Mouse (Mus musculus): Measurements from ENCODE around the gene A930033H14Rik. TPM values are rescaled to one million over a fixed set of nuclear protein-coding genes. Genes with fewer than 3 reads are reported as not detected.

The A930033H14Rik gene
- polyA plus RNA-seq, 1 experiment from 2014 or later = 1.9 TPM

DNA sequence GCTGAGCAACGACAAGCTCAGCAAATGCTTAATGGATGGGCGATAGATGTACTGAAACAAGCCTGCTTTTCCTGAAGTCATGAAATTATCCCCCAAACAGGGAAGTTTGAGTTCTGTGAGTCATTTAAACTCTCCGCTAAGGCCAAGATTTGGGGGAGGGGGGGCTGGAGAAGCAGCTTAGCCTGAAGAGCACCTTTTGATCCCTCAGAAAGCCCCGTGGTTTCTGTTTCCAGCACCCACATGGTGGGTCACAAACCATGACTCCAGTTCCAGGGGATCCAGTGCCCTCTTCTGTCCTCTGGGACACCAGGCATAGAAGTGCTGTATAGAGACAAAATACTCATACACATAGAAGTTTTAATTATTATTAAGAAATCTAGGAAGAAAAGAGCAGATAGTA, 27.5 kb downstream of the A930033H14Rik start:
- H3K4me3 ChIP-seq (ENCODE audit: low read depth, low read length) = no peak overlapping the region
- H3K27ac ChIP-seq (replicated peaks; ENCODE audit: low read depth, low read length) = no peak overlapping the region
- DNase-seq (ENCODE audit: low spot score) = peak; percentile 12
- H3K27me3 ChIP-seq (ENCODE audit: control insufficient read depth, insufficient read depth, low read length) = no peaks in the 10 kb centered on the region
- H3K4me1 ChIP-seq (ENCODE audit: control insufficient read depth, insufficient read depth, low read length) = no peaks in the 10 kb centered on the region
- no peaks in the 10 kb centered on the region for H3K36me3 ChIP-seq (replicated peaks; ENCODE audit: control insufficient read depth, insufficient read depth, low read depth, low read length)
- ATAC-seq (replicated peaks; ENCODE audit: insufficient number of reproducible peaks, low FRiP score, low TSS enrichment, low read depth) = no peak
- H3K9me3 ChIP-seq (replicated peaks; ENCODE audit: control insufficient read depth, low read length) = no peaks in the 10 kb centered on the region
- H3K9ac ChIP-seq (replicated peaks; ENCODE audit: low read length) = no peak overlapping the region
- 63% methylated on average over 4 of the region's 4 CpGs for WGBS
- H3K4me2 ChIP-seq (ENCODE audit: low read depth, low read length) = no peak overlapping the region

- no peak for DNase-seq (ENCODE audit: low spot score)
- Histone ChIP-seq H3K9me3 (replicated peaks; ENCODE audit: control insufficient read depth, low read length) (no peaks in the 10 kb centered on the region), H3K9ac (replicated peaks; ENCODE audit: low read length) (no peak overlapping the region), H3K4me1 (ENCODE audit: control insufficient read depth, insufficient read depth, low read length) (no peaks in the 10 kb centered on the region), H3K36me3 (replicated peaks; ENCODE audit: control insufficient read depth, insufficient read depth, low read depth, low read length) (no peaks in the 10 kb centered on the region), H3K4me3 (ENCODE audit: low read depth, low read length) (no peak overlapping the region), H3K27me3 (ENCODE audit: control insufficient read depth, insufficient read depth, low read length) (no peaks in the 10 kb centered on the region), H3K27ac (replicated peaks; ENCODE audit: low read depth, low read length) (no peak overlapping the region), H3K4me2 (ENCODE audit: low read depth, low read length) (no peak overlapping the region)
- WGBS = 95% methylated on average over 4 of the region's 4 CpGs
- peak; percentile 65; the same call in 1 of the 2 replicates for ATAC-seq (replicated peaks; ENCODE audit: insufficient number of reproducible peaks, low FRiP score, low TSS enrichment, low read depth)
Measured at GRCm38 (mm10) chr10:69184903-69185302, 28.0 kb downstream of the A930033H14Rik start.

DNA sequence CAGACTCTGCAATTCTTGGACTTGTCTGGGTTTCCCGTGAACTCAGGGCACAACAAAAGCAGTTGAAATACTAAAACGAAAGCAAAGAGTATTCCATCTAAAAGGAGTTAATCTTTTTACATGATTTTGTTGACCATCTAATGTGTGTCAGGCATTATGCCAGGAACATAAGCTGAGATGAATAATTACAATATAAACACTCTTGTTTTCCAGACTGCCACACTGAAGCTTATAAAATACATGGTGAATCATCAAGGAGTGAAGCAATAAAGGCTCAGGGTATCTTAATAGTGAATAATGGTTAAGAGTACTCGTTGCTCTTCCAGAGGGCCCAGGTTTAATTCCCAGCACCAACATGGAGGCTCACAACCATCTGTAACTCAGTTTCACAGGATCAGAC, 31.9 kb downstream of the A930033H14Rik start:
- Histone ChIP-seq H3K4me3 (ENCODE audit: low read depth, low read length) (no peak overlapping the region), H3K4me1 (ENCODE audit: control insufficient read depth, insufficient read depth, low read length) (no peaks in the 10 kb centered on the region), H3K27ac (replicated peaks; ENCODE audit: low read depth, low read length) (no peak overlapping the region), H3K4me2 (ENCODE audit: low read depth, low read length) (no peak overlapping the region), H3K36me3 (replicated peaks; ENCODE audit: control insufficient read depth, insufficient read depth, low read depth, low read length) (no peaks in the 10 kb centered on the region), H3K9me3 (replicated peaks; ENCODE audit: control insufficient read depth, low read length) (no peaks in the 10 kb centered on the region), H3K9ac (replicated peaks; ENCODE audit: low read length) (no peak overlapping the region), H3K27me3 (ENCODE audit: control insufficient read depth, insufficient read depth, low read length) (no peaks in the 10 kb centered on the region)
- DNase-seq (ENCODE audit: low spot score) = no peak
- ATAC-seq (replicated peaks; ENCODE audit: insufficient number of reproducible peaks, low FRiP score, low TSS enrichment, low read depth) = no peak
- 80% methylated on average over 3 of the region's 3 CpGs for WGBS

DNA sequence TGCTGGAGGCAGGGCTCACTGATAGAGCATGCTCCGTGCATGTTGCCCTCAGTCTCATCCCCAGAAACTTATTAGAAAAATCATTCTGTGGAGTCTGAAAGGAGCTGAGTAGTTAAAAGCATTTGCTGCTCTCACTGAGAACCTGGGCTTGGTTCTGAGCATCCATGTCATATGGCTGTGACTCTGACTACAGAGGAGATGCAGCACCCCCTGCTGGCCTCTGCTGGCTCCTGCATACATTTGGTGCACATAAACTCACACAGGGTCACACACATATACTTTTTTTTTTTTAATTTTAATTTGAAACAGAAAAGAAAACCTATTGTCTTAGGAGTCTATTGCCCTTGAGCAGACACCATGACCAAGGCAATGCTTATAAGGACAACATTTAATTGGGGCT, 33.6 kb downstream of the A930033H14Rik start:
- Histone ChIP-seq H3K4me1 (ENCODE audit: control insufficient read depth, insufficient read depth, low read length) (no peaks in the 10 kb centered on the region), H3K9me3 (replicated peaks; ENCODE audit: control insufficient read depth, low read length) (no peaks in the 10 kb centered on the region), H3K9ac (replicated peaks; ENCODE audit: low read length) (no peak overlapping the region), H3K27ac (replicated peaks; ENCODE audit: low read depth, low read length) (no peak overlapping the region), H3K4me2 (ENCODE audit: low read depth, low read length) (no peak overlapping the region), H3K27me3 (ENCODE audit: control insufficient read depth, insufficient read depth, low read length) (no peaks in the 10 kb centered on the region), H3K36me3 (replicated peaks; ENCODE audit: control insufficient read depth, insufficient read depth, low read depth, low read length) (no peaks in the 10 kb centered on the region), H3K4me3 (ENCODE audit: low read depth, low read length) (no peak overlapping the region)
- ATAC-seq (replicated peaks; ENCODE audit: insufficient number of reproducible peaks, low FRiP score, low TSS enrichment, low read depth) (no peak), DNase-seq (ENCODE audit: low spot score) (no peak)
- WGBS = 89% methylated on average over 1 of the region's 1 CpGs

GRCm38 (mm10) chr10:69176116-69176515, 36.8 kb downstream of the A930033H14Rik start:
- Histone ChIP-seq H3K4me1 (ENCODE audit: control insufficient read depth, insufficient read depth, low read length) (no peaks in the 10 kb centered on the region), H3K4me2 (ENCODE audit: low read depth, low read length) (no peak overlapping the region), H3K9me3 (replicated peaks; ENCODE audit: control insufficient read depth, low read length) (no peaks in the 10 kb centered on the region), H3K9ac (replicated peaks; ENCODE audit: low read length) (no peak overlapping the region), H3K4me3 (ENCODE audit: low read depth, low read length) (no peak overlapping the region), H3K36me3 (replicated peaks; ENCODE audit: control insufficient read depth, insufficient read depth, low read depth, low read length) (no peaks in the 10 kb centered on the region), H3K27me3 (ENCODE audit: control insufficient read depth, insufficient read depth, low read length) (no peaks in the 10 kb centered on the region), H3K27ac (replicated peaks; ENCODE audit: low read depth, low read length) (no peak overlapping the region)
- WGBS = 67% methylated on average over 3 of the region's 3 CpGs
- ATAC-seq (replicated peaks; ENCODE audit: insufficient number of reproducible peaks, low FRiP score, low TSS enrichment, low read depth) (no peak), DNase-seq (ENCODE audit: low spot score) (no peak)

GRCm38 (mm10) chr10:69172412-69172811, 40.5 kb downstream of the A930033H14Rik start:
- no peak overlapping the region for H3K4me2 ChIP-seq (ENCODE audit: low read depth, low read length)
- ATAC-seq (replicated peaks; ENCODE audit: insufficient number of reproducible peaks, low FRiP score, low TSS enrichment, low read depth) = no peak
- no peaks in the 10 kb centered on the region for H3K4me1 ChIP-seq (ENCODE audit: control insufficient read depth, insufficient read depth, low read length)
- WGBS = 81% methylated on average over 3 of the region's 3 CpGs
- H3K4me3 ChIP-seq (ENCODE audit: low read depth, low read length) = no peak overlapping the region
- H3K27me3 ChIP-seq (ENCODE audit: control insufficient read depth, insufficient read depth, low read length) = no peaks in the 10 kb centered on the region
- H3K9ac ChIP-seq (replicated peaks; ENCODE audit: low read length) = no peak overlapping the region
- no peak overlapping the region for H3K27ac ChIP-seq (replicated peaks; ENCODE audit: low read depth, low read length)
- no peaks in the 10 kb centered on the region for H3K9me3 ChIP-seq (replicated peaks; ENCODE audit: control insufficient read depth, low read length)
- no peaks in the 10 kb centered on the region for H3K36me3 ChIP-seq (replicated peaks; ENCODE audit: control insufficient read depth, insufficient read depth, low read depth, low read length)
- no peak for DNase-seq (ENCODE audit: low spot score)

DNA sequence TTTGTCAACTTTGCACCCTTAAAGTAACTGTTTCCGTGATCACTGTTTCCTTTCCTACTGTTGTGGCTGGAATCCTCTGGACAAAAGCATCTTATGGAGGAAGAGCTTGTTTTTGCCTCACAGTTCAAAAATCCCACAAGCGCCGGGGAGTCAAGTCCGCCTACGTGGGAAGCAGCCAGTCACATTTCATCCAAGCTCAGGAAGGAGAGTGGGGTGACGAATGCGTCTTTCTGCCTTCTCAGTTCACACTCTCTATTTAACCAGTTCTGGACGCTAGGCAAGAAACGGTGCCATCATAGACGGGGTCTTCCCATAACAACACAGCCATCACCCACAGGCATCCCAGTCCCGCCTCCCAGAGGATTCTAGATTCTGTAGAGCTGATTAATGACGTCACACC, 46.4 kb downstream of the A930033H14Rik start:
- 80% methylated on average over 12 of the region's 12 CpGs for WGBS
- no peak for DNase-seq (ENCODE audit: low spot score)

DNA sequence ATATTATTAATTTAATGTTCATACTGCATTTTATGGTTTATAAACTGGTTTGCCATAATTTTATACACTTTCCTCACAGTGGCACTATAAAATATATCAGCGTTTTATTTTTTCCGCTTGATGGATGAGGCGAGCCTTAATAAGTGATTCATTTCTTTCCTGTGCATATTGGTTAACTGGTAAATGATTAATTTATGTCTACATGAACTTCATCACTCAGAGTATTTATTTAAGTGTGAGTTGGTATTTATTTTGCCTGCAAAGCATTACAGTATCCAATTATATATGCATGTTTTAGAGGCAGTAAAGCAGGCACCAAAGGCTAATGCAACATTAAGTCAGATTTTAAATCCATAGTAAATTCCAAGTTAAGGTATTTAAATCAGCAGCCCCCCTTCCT, 47.1 kb downstream of the A930033H14Rik start:
- WGBS = 91% methylated on average over 3 of the region's 3 CpGs
- Histone ChIP-seq H3K27me3 (ENCODE audit: control insufficient read depth, insufficient read depth, low read length) (no peaks in the 10 kb centered on the region), H3K4me1 (ENCODE audit: control insufficient read depth, insufficient read depth, low read length) (no peaks in the 10 kb centered on the region), H3K36me3 (replicated peaks; ENCODE audit: control insufficient read depth, insufficient read depth, low read depth, low read length) (no peaks in the 10 kb centered on the region), H3K4me3 (ENCODE audit: low read depth, low read length) (no peak overlapping the region), H3K4me2 (ENCODE audit: low read depth, low read length) (no peak overlapping the region), H3K9me3 (replicated peaks; ENCODE audit: control insufficient read depth, low read length) (no peaks in the 10 kb centered on the region), H3K9ac (replicated peaks; ENCODE audit: low read length) (no peak overlapping the region), H3K27ac (replicated peaks; ENCODE audit: low read depth, low read length) (no peak overlapping the region)
- DNase-seq (ENCODE audit: low spot score) = no peak
- no peak for ATAC-seq (replicated peaks; ENCODE audit: insufficient number of reproducible peaks, low FRiP score, low TSS enrichment, low read depth)

More for the DNA sequence above, 46.4 kb downstream of the A930033H14Rik start:
- ATAC-seq (replicated peaks; ENCODE audit: insufficient number of reproducible peaks, low FRiP score, low TSS enrichment, low read depth) = no peak
- Histone ChIP-seq H3K27me3 (ENCODE audit: control insufficient read depth, insufficient read depth, low read length) (no peaks in the 10 kb centered on the region), H3K4me2 (ENCODE audit: low read depth, low read length) (no peak overlapping the region), H3K27ac (replicated peaks; ENCODE audit: low read depth, low read length) (no peak overlapping the region), H3K4me1 (ENCODE audit: control insufficient read depth, insufficient read depth, low read length) (no peaks in the 10 kb centered on the region), H3K9ac (replicated peaks; ENCODE audit: low read length) (no peak overlapping the region), H3K36me3 (replicated peaks; ENCODE audit: control insufficient read depth, insufficient read depth, low read depth, low read length) (no peaks in the 10 kb centered on the region), H3K4me3 (ENCODE audit: low read depth, low read length) (no peak overlapping the region), H3K9me3 (replicated peaks; ENCODE audit: control insufficient read depth, low read length) (no peaks in the 10 kb centered on the region)

All from embryonic facial prominence, embryonic 11.5 days (tissue).